Mouse (Mus musculus) kidney, embryonic 16.5 days (tissue): ENCODE data around the gene Sin3b. TPM values are rescaled to one million over a fixed set of nuclear protein-coding genes. Genes with fewer than 3 reads are reported as not detected.
A peak's percentile ranks its signal among the peaks of the same experiment; 100 is the strongest.

Experiments used
- ATAC-seq: fragments of 200-750 bp; cut with Nextera tagmentation; 2 replicates; pipeline ENCODE4 v1.8.0; 2017; ENCODE audit warnings: moderate TSS enrichment; ENCODE audit not compliant: low FRiP score, low TSS enrichment
- H3K27ac ChIP-seq: fragments of 300-500 bp; sonication (generic); 2 replicates; pipeline ENCODE4 v1.5.1; 2014; ENCODE audit warnings: low read length
- H3K27me3 ChIP-seq: fragments of 300-500 bp; sonication (generic); 2 replicates; pipeline ENCODE4 v1.6.1; 2014; ENCODE audit warnings: low read length, control low read depth, mixed read lengths; ENCODE audit not compliant: insufficient read depth
- H3K36me3 ChIP-seq: fragments of 300-500 bp; sonication (generic); 2 replicates; pipeline ENCODE4 v1.6.1; 2014; ENCODE audit warnings: low read length, control low read depth, mixed read lengths; ENCODE audit not compliant: insufficient read depth
- H3K4me1 ChIP-seq: fragments of 300-500 bp; sonication (generic); 2 replicates; pipeline ENCODE4 v1.6.1; 2014; ENCODE audit warnings: low read length, control low read depth, mixed read lengths; ENCODE audit not compliant: insufficient read depth
- H3K4me2 ChIP-seq: fragments of 300-500 bp; sonication (generic); replicated peaks from 2 replicates; pipeline ENCODE4 v1.6.1; 2014; ENCODE audit warnings: low read depth, low read length
- H3K4me3 ChIP-seq: fragments of 300-500 bp; sonication (generic); 2 replicates; pipeline ENCODE4 v1.5.1; 2014; ENCODE audit warnings: mild to moderate bottlenecking, low read length
- H3K9ac ChIP-seq: fragments of 300-500 bp; sonication (generic); replicated peaks from 2 replicates; pipeline ENCODE4 v1.6.1; 2014; ENCODE audit warnings: low read length
- H3K9me3 ChIP-seq: fragments of 300-500 bp; sonication (generic); 2 replicates; pipeline ENCODE4 v1.6.1; 2016; ENCODE audit warnings: low read length, control low read depth
- WGBS: fragments of 180-500 bp; shearing (Covaris S2); extraction: QIAGEN DNeasy Blood & Tissue Kit; methylation state at CpG from one replicate; pipeline ENCODE4 v1.1.7; 2014; 5-methylcytosine and 5-hydroxymethylcytosine counted together
- polyA plus RNA-seq: library from polyadenylated mRNA; unstranded; fragments of >200 nt; fragmentation: Nextera tagmentation; extraction: Ambion mirVana; gene quantifications from 2 replicates; pipeline ENCODE4 v1.2.1, GENCODE M21; 2015

Sin3b gene
- polyA plus RNA-seq, 1 experiment from 2014 or later = 182 TPM

DNA sequence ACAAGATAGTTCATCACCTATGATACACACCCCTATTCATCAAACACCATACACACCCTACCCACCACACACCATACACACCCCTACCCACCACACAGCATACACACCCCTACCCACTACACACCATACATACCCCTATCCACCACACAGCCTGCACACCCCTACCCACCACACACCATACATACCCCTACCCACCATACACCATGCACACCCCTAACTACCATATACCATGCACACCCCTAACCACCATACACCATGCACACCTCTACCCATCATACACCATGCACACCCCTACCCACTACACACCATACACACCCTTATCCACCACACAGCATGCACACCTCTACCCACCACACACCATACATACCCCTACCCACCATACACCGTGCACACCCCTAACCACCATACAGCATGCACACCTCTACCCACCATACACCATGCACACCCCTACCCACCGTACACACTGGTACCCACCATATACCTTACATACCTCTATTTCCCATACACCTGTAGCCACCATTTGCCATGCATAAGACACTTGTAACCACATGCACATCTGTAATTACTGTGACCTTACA, 24.6 kb upstream of the Sin3b start:
- H3K27me3 ChIP-seq = no peaks in the 10 kb centered on the region
- H3K4me2 ChIP-seq = no peak overlapping the region
- H3K9ac ChIP-seq = no peak overlapping the region
- H3K4me1 ChIP-seq = no peaks in the 10 kb centered on the region
- H3K27ac ChIP-seq = no peak overlapping the region
- H3K9me3 ChIP-seq = no peaks in the 10 kb centered on the region
- no peak overlapping the region for H3K4me3 ChIP-seq
- no peaks in the 10 kb centered on the region for H3K36me3 ChIP-seq
- ATAC-seq = peak; percentile 69; the same call in 1 of the 2 replicates
- WGBS = 94% methylated on average over 2 of the region's 2 CpGs

DNA sequence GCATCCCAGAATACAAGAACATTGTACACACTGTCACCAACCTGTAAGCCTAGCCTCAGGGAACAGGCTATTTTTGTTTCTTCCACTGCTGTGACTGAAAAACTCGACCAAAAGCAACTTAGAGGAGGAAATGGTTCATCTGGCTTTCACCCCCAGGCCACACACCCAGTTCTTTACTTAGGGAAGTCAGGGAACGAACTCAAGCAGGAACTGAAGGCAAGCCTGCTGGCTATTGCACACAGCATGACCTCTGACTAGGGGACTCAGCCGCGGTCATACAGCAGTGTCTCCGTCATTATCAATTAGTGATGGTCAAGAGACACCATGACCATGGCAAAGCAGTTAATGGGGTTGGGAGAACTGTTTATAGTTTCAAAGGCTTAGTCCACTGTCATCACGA, 10.5 kb upstream of the Sin3b start:
- Histone ChIP-seq H3K4me2 (no peak overlapping the region), H3K9ac (no peak overlapping the region), H3K4me3 (no peak overlapping the region), H3K4me1 (no peaks in the 10 kb centered on the region), H3K9me3 (no peaks in the 10 kb centered on the region), H3K27me3 (no peaks in the 10 kb centered on the region), H3K27ac (no peak overlapping the region), H3K36me3 (no peaks in the 10 kb centered on the region)
- ATAC-seq = no peak
- 58% methylated on average over 6 of the region's 6 CpGs for WGBS

DNA sequence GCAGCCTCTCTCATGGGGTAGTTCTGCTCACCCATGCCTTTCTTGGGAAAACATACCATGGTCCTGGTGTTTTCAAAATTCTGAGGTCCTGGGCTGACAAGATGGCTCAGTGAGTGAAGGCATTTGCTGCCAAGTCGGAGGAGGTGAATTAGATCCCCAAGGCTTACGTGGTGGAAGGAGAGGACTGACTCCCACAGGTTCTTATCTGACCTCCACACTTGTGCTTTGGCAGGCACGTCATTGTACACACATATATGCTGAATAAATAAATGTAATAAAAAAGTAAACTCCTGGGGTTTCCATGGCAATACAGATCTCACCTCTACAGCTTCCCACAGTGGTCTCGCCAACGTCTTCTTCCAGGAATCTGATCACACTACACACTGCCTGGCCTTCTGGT, 6.5 kb upstream of the Sin3b start:
- no peak overlapping the region for H3K4me2 ChIP-seq
- WGBS = 69% methylated on average over 5 of the region's 5 CpGs
- no peak for ATAC-seq
- no peak overlapping the region for H3K9ac ChIP-seq
- no peaks in the 10 kb centered on the region for H3K4me1 ChIP-seq
- H3K36me3 ChIP-seq = no peaks in the 10 kb centered on the region
- H3K4me3 ChIP-seq = no peak overlapping the region
- H3K27me3 ChIP-seq = no peaks in the 10 kb centered on the region
- H3K9me3 ChIP-seq = no peaks in the 10 kb centered on the region
- no peak overlapping the region for H3K27ac ChIP-seq

DNA sequence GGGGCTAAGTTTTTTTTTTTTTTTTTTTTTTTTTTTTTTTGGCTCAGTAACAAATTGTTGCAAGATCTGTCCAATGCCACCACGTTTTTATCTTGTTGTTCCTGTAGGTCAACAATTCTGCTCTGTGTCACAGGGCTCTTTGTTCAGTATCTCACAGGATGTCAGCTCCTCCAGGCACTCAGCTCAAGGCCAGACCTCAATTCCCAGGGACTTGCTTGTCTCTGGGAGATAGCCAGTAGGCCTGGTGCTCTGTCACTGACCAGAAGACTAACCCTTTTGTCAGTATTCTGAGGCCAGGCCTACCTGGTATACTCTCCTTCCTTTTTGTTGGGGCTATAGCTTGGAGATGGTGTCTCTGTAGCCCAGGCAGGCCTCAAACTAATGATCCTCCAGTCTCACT, 2.5 kb upstream of the Sin3b start:
- Histone ChIP-seq H3K4me1 (peaks cover 10% of the 10 kb centered on the region), H3K9me3 (no peaks in the 10 kb centered on the region), H3K4me2 (no peak overlapping the region), H3K4me3 (no peak overlapping the region), H3K27me3 (no peaks in the 10 kb centered on the region), H3K9ac (no peak overlapping the region), H3K36me3 (peaks cover 6% of the 10 kb centered on the region), H3K27ac (no peak overlapping the region)
- ATAC-seq = no peak
- WGBS = 26% methylated on average over 1 of the region's 1 CpGs

DNA sequence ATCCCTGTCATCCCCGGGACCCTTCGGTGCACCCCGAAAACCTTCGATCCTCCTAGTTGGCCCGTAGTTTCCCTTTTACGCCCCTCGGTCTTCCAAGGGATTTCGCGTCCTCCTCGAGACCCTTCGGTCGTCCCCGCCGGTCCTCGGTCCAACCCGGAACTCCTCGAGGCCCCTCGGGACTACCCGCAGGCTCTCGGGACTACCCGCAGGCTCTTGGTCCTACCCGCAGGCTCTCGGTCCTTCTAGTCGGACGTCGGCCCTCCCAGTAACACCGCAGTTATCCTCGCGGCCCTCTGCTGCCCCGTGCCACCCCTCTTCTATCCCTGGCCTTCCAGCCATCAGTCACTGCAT, 541 bp downstream of the Sin3b start:
- Histone ChIP-seq H3K36me3 (peaks cover 37% of the 10 kb centered on the region), H3K4me1 (peaks cover 10% of the 10 kb centered on the region), H3K27me3 (no peaks in the 10 kb centered on the region), H3K9ac (peak overlapping the region; percentile 92), H3K4me2 (peak overlapping the region; percentile 93), H3K27ac (no peak overlapping the region), H3K4me3 (peak overlapping the region; percentile 92), H3K9me3 (no peaks in the 10 kb centered on the region)
- ATAC-seq = peak; percentile 67
- WGBS = under 1% methylated on average over 30 of the region's 30 CpGs

DNA sequence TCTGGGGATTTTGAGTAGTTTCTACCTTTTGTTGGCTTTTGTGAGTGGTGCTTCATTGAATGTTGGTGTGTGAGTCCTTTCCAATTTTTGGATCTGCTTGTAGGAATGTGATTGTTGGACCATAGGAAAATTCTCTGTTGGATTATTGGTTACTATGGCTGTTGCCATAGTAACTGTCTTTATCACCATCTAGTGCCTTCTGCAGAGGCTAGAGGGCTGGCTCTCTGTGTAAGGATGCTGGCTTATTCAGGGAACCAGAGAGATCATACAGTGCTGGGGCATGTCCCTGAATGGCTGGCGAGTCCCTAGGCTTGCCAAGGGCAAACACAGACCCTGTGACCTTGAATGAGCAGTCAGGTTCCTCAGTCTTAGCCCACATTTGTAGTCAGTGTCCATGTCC, 5.6 kb downstream of the Sin3b start:
- Histone ChIP-seq H3K4me3 (no peak overlapping the region), H3K36me3 (peaks cover 82% of the 10 kb centered on the region), H3K4me2 (no peak overlapping the region), H3K9ac (no peak overlapping the region), H3K9me3 (no peaks in the 10 kb centered on the region), H3K27me3 (no peaks in the 10 kb centered on the region), H3K4me1 (peaks cover 10% of the 10 kb centered on the region), H3K27ac (no peak overlapping the region)
- WGBS = 85% methylated on average over 1 of the region's 1 CpGs
- ATAC-seq = no peak

DNA sequence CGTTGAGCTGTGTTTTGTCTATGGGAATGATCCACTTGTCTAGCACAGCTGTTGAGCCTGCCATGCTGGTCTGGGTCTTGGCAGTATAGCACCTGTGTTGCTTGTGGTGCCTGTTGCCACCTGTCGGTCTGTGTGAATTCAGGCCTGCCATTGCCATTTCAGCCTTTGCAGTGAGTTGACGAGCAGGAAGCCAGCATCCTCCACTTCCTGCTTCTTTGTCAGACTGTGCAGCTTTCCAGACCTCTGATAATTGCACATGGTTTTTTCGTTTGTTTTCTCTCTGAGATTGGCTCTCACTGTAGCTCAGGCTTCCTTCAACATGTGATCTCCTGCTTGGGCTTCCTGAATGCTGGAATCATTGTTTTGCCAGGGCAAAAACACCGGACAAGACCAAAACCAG, 11.9 kb downstream of the Sin3b start:
- H3K4me1 ChIP-seq = no peaks in the 10 kb centered on the region
- H3K9me3 ChIP-seq = no peaks in the 10 kb centered on the region
- no peak overlapping the region for H3K4me3 ChIP-seq
- ATAC-seq = no peak
- H3K9ac ChIP-seq = no peak overlapping the region
- no peak overlapping the region for H3K4me2 ChIP-seq
- H3K27me3 ChIP-seq = no peaks in the 10 kb centered on the region
- WGBS = 72% methylated on average over 5 of the region's 5 CpGs
- peaks cover 84% of the 10 kb centered on the region for H3K36me3 ChIP-seq
- no peak overlapping the region for H3K27ac ChIP-seq

DNA sequence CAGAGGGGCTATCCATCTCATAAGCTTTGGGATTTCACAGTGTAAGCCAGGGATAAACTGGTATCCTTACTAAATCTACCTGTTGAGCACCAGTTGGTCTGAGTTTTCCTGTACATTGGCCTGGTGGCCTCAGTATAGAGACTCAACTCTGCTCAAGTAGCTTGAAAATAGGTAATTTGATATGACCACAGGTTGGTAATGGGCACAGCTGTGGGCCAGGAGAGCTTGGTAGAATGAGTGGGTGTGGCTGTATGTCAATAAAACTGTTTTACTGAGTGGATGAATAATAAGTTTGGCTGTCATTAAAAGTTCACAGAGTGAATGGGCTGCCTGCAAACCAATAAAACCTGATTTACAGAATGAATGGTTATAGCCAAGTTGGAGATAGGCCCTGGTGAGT, 13.8 kb downstream of the Sin3b start:
- H3K27me3 ChIP-seq = no peaks in the 10 kb centered on the region
- no peak overlapping the region for H3K9ac ChIP-seq
- ATAC-seq = no peak
- H3K4me3 ChIP-seq = no peak overlapping the region
- H3K27ac ChIP-seq = no peak overlapping the region
- no peaks in the 10 kb centered on the region for H3K9me3 ChIP-seq
- no peak overlapping the region for H3K4me2 ChIP-seq
- peaks cover 74% of the 10 kb centered on the region for H3K36me3 ChIP-seq
- no peaks in the 10 kb centered on the region for H3K4me1 ChIP-seq

DNA sequence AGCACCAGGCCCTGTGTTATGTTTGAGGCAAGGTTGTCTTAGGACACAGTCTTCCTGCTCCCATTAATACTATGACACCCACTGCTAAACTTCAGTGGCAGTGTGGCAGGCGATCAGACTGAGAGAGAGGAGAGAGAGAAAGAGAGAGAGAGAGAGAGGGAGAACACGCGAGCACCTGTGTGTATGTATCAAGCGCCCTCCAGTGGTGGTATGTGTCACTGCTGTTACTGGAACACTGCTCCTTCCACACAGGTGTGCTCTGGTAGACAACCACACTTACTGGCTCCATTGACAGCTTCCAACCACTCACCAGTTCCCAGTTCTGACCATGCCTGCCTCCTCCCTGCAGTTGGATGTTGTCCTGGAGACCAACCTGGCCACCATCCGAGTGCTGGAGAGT, 23.0 kb downstream of the Sin3b start:
- Histone ChIP-seq H3K9ac (no peak overlapping the region), H3K4me3 (no peak overlapping the region), H3K4me1 (no peaks in the 10 kb centered on the region), H3K27ac (no peak overlapping the region), H3K9me3 (no peaks in the 10 kb centered on the region), H3K27me3 (no peaks in the 10 kb centered on the region), H3K36me3 (peaks cover 83% of the 10 kb centered on the region), H3K4me2 (no peak overlapping the region)
- ATAC-seq = no peak
- 52% methylated on average over 5 of the region's 5 CpGs for WGBS

DNA sequence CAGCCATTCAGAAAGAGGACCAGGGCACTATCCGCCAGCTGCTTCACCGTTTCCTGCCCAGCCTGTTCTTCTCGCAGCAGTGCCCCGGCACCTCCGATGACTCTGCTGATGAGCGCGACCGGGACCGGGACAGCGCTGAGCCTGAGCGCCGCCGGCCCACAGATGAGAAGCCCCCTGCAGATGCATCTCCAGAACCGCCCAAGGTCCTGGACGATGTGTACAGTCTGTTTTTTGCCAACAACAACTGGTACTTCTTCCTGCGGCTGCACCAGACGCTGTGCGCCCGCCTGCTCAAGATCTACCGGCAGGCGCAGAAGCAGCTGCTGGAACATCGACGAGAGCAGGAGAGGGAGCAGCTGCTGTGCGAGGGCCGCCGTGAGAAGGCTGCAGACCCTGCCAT, 26.8 kb downstream of the Sin3b start:
- WGBS = 93% methylated on average over 24 of the region's 26 CpGs
- H3K36me3 ChIP-seq = peaks cover 95% of the 10 kb centered on the region
- H3K9ac ChIP-seq = no peak overlapping the region
- no peak overlapping the region for H3K4me3 ChIP-seq
- ATAC-seq = no peak
- no peak overlapping the region for H3K27ac ChIP-seq
- H3K4me1 ChIP-seq = no peaks in the 10 kb centered on the region
- no peaks in the 10 kb centered on the region for H3K9me3 ChIP-seq
- H3K4me2 ChIP-seq = no peak overlapping the region
- H3K27me3 ChIP-seq = no peaks in the 10 kb centered on the region
